Mouse (Mus musculus) adrenal gland, postnatal 14 days (tissue): ENCODE measurements around the gene Nkpd1. TPM values are rescaled to one million over a fixed set of nuclear protein-coding genes. Genes with fewer than 3 reads are reported as not detected.

ENCODE experiments used
- DNase-seq: peaks from one replicate; pipeline ENCODE4 v3.0.0; 2021; ENCODE audit warnings: mixed read lengths
- total RNA-seq: library from RNA; stranded (reverse); gene quantifications from 2 replicates; pipeline ENCODE4 v1.2.3, GENCODE M21; 2021

Gene Nkpd1
- total RNA-seq, 1 experiment from 2014 or later, result 0.15 TPM

- no peak for DNase-seq
Measured at GRCm38 (mm10) chr7:19547344-19547969, 29.8 kb downstream of the Nkpd1 start.

DNA sequence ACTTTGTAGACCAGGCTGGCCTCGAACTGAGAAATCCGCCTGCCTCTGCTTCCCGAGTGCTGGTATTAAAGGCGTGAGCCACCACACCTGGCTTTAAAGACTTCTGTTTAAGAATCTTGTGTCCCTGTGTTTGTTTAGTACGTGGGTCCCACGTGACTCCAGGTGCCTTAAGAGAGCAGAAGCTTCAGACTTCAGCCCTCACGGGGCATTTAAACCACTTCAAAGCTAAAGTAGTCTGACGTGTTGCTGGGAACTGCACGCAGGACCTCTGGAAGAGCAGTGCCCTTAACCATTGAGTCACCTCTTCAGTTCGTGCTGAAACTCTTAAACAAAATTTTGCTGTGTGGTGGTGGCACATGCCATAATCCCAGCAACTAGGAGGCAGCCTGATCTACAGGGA lies 31.8 kb downstream of the Nkpd1 start:
- DNase-seq, result no peak

GRCm38 (mm10) chr7:19551634-19552033 lies 34.0 kb downstream of the Nkpd1 start:
- no peak for DNase-seq

DNA sequence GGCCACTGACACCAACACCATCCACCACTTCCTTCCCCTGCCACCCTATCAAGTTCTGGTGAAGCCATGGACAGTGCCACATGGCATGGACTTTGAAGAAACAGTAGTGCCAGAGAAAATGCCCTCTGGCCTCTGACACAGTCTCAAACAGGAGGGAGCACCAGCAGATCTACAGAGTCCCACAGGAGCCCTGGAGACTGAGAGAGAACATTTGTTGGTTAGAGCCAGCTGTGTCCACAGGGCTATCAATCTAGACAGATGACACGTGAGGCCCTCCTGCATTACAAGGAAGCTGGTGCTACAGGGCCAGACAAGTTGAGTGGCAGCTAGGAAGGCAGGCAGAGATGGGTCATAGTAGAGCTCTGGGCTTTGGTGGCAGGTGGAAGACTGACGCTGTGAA lies 34.8 kb downstream of the Nkpd1 start:
- DNase-seq, result peak; percentile 48

DNA sequence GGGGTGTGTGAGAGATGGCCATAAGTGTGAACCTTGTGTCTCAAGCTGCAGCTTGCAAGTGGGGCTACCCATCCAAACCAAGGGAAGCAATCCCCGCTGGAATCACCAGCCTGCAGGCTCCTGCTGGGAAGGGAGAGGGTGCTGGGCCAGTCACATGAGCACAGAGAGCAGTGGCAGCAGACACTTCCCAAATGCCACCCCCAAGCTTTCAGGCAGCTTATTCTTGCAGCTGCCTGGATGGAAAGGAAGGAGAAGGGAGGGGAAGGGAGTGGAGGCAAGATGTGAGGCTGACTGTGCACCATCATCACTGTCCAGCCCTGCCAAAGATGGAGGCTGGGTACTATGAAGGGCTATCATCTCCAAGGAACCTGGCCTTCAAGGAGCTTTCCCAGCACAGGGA lies 36.5 kb downstream of the Nkpd1 start:
- no peak for DNase-seq

DNA sequence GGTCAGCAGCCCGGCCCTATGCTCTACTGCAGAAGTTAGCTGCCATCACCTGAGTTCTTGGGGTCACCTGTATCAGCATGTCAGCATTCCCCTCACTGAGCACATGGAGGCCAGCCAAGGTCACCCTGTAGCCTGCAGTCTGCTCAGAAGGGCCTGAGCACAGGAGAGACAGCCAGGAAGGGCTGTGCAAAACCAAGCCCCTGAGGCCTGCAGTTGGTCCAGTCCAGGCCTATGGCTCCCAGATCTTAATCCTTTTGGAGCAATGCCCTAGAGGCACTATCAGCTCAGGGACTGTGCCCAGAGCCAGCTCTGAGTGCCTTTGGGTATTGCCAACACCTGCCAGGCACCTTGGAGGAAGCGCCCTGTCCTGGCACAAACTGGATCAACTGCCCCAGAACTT lies 39.4 kb downstream of the Nkpd1 start:
- DNase-seq, result no peak

DNA sequence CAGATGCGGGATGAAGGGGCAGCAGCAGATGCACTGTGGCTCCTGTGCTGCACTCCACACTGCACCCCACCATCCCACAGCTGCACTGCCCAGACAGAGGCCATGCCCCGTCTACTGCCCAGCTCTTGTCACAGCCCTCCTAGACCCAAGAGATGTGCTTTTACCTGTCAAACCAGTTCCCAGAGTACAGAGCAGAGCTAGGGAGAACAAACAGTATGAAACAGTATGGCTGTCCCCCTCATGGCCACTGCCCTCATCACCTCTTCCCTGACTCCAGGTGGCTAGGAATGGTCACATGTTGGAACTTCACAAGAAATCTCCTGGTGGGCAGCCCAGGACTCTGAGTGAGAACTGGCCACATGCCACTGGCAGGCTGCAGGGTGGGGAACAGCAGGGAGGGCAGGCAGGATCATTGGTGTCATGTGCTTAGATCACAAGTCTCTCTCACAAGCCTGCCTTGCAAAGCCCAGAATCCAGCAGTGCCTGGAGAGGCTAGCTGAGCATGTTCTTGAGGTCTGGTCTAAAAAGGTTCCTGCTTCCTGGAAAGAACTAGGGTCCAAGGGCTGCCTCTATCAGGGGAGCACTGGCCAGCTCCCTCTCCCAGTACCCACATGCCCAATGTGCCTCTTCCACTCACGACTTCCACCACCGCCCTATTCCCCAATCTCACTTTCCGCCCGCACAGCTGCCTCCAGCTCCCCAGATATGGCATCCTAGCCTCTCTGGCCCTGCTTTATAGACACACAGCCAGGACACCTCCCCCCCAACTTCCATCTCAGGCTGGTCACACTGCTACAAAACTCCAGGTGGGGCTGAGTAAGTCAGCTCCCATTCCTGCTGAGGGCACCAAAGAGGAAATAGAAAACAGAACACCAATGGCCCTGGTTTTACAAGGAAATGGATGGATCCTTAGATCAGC lies 40.6 kb downstream of the Nkpd1 start:
- DNase-seq, result no peak

GRCm38 (mm10) chr7:19558965-19559364 lies 41.3 kb downstream of the Nkpd1 start:
- DNase-seq, result no peak

DNA sequence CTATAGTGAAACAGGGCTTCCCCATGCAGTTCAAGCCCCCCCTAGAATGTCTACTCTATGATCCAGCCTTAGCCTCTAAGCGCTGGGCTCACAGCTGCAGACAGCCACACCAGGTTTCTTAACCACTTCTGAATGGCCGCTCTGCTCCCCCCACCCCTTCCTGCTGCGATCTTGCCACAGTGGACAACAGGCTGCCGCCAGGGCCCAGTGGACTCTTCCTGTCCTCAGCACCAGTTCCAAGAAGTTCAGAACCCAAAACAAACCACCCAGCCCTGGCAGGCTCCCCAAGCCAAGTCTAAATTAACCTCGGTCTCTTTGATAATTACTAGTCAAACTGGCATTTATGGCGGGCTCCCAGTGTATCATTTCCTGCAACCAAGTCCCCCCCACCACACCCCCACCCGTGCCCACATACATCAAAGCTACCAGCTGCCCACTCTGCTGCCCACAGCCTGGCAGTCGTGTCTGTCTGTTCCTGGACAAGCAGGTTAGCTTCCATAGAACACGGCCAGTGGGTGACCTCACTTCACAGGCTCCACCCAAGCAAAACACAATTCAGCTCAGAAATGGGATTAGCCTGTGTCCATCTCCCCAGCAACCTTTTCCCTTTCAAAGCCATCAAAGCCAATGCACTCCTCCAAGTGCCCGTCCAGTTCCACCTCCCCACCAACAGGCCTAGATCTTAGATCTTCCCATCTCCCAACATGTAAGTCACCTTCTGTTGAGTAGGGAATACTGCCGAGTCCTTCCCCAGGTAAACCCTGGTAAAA lies 43.0 kb downstream of the Nkpd1 start:
- peak; percentile 51 for DNase-seq

- DNase-seq, result no peak
Measured at GRCm38 (mm10) chr7:19561431-19561764, 43.8 kb downstream of the Nkpd1 start.

DNA sequence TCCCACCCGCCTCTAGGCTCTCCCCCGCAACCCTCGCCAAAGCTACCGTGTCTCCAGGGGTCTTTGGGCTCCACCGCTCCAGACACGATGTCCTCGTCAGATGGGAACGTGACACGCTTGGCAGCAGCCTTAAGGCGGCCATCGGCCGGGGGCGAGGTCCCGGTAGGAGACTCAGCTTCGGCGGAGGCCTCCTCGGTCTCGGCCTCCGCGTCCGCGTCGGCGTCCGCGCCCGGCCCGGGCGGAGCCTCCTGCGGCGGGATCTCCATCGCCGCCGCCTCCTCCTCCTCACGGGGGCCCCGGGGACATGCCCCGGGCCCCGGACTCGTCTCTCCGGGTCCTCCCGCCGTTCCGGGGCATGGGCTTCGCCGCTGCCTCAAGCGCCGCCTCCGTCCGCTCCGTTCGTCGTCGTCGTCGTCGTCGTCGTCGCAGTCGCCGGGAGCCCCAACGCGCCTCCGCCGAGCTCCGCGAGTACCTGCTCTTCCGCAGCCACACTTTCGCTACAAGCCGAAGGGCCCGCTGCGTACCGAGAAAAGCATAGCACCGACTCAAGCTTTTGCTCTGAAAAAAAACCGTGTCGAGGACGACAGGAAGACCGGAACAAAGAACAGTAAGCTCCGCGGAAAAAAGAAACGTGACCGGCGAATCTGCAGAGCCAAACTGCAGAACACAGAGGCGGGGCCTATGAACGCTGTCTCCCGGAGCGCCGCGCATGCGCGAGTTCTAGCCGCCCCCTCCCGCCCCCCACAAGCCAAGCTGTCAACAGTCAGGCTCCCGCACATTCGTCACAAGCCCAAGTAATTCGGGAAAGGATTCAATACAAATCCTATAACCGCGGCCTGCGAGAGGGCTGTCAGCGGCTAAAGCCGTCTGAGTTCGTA lies 44.4 kb downstream of the Nkpd1 start:
- DNase-seq, result peak; percentile 97

DNA sequence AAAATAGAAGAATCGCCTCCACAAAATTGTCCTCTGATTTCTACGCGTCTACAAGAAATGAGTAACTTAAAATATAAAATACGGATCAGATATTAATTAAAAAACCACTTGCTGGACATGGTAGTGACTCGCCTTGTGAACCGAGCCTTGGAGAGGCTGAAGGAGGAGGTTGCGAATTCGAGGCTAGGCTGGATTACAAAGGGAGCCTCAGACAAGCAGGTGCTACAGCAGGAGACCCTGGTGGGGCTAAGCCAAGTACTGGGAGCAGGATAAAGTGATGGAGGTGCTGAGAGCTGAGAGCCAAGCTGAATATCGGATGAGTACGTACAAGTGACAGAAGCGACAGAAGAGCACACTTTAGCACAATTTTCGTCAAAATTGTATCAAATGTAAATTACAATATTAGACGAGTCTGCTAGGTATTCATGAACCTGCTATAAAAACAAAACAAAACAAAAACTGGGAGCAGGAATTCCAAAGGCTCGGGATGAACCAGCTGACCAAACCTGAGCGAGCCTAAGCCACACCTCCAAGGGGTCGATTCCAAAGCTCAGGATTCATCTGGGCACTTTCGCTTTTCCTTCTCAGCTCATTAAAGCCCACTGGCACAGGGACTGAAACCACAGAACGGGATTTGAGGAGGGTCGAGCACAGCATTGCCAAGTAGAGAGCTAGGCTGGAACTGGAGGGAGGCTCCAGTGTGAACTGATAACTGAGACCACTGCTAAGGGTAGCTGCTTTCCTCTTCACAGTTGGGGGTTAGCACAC lies 45.2 kb downstream of the Nkpd1 start, which contains the start of gene Ppp1r37:
Ppp1r37 (minus strand) TSS at position 434 of the 768 bp plus-strand sequence.
- peak; percentile 58 for DNase-seq

DNA sequence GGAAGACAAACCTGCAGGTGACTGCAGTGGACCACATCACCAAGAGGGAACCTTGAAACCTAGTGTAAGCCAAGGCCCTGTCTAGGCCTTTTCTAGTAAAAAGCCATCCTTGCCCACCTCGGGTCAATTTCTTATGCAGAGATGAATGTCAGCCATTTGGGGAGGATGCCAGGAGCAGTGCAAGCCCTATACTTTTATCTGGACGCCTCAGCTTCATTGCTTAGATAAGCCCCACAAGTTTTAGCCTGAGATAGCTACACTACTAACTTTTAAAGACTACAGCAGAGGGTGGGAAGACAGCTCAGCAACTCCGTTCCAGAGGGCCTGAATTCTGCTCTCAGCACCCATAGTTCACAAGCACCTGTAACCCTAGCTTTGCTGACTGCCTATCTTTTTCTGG lies 46.2 kb downstream of the Nkpd1 start:
- no peak for DNase-seq

DNA sequence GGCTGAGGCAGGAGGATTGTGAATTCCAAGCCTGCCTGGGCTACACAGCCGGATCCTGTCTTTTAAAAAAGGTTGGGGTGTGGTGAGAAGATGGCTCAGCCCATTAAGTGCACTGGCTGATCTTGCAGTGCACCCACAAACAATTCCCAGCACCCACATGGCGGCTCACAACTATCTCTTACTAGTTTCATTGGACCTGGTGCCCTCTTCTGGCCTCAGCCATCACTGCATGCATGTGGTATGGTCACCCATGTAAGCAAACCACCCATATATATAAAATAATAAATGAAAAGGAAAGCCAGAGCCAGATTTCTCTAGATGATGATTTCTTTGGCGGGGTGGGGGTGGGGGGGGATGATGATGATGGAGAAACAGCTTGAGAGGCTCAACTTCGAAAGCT lies 46.8 kb downstream of the Nkpd1 start:
- DNase-seq, result peak; percentile 36

DNA sequence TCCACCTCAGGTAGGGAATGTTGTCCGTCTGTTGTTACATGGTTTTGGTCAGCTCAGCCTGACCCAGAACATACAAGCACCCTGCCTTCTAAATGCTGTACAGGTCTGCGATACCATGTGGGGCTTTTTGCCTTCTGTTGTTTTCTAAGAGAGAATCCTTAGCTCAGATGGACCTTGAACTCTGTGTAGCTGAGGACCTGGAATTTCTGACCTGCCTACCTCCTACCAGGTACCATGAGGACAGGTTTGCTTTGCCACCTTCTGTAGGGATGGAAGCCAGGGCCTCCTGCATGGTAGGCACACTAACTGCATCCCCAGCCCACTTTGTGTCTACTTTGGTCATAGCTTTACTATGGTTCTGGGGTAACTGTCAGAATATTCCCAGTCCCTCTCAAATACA lies 48.2 kb downstream of the Nkpd1 start:
- DNase-seq, result no peak

DNA sequence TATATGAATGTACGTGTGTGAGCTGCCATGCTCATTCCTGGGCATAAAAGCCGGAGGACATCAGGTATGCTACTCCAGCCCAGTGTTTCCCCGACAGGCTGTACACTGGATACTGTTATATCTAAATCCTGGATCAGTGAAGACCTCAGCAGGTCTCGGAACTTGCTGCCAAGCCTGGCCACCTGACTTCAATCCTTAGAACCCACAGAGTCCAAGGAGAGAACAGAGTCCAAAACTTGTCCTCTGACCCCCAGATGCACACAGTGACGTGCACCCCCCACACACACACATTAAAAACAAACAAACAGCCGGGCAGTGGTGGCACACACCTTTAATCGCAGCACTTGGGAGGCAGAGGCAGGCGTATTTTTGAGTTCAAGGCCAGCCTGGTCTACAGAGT lies 49.8 kb downstream of the Nkpd1 start:
- DNase-seq, result no peak

DNA sequence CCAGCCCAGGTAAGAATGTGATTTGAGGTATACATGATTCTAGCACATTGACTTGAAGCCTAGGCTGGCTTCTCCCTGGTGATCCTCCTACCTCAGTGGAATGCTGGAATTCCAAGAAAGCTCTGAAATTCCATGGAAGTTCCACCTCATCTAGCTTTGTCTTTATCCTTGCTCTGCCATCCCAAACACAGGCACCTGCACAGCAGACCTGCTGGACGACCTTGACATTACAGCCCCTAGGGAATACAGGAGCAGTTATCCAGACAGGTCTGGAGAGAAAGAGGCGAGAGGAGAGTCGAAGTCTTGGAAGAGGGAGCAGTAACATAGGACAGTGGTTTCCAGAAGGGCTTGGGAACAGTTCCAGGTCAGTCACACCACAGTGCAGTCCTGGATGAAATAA lies 52.0 kb downstream of the Nkpd1 start:
- DNase-seq, result no peak

DNA sequence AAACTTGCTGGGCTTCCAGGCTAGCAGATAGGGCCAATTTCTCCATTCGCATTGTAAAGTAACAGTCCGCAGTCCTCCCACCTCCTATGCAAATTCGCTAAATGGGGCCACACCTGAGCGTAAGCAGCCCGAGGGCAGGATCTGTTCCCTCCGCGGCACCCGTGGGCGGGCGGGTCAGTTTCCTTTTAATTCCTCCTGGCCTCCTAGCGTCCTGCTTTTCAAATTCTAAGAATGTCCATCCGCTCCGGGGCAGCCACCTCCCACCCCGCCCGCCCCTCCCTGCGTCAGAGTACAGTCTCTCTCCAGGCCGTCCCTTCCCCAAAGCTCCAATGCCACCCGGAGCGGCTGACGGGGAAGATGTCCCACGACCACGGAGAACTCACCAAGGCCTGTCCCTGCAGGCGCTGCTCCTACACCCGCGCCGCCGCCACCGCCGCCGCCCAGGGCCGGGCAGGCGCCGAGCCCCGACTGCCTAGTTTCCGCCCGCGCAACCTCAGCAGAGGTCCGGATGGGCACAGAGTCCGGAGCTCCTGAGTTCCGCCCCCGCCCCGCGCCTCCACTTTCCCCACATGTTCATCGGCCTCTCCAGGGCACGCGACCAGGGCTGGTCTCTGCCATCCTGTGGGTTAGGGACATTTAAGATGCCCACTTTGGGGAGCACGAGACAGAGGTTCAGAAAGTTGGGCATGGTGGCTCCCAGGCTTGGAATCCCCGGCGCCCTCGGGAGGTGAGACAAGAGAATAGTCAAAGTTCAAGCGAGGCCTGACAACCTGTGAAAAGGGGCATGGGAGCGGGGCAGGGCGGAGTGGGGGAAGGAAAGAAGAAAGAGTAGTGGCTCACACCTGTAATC lies 55.5 kb downstream of the Nkpd1 start:
- DNase-seq, result peak; percentile 90

DNA sequence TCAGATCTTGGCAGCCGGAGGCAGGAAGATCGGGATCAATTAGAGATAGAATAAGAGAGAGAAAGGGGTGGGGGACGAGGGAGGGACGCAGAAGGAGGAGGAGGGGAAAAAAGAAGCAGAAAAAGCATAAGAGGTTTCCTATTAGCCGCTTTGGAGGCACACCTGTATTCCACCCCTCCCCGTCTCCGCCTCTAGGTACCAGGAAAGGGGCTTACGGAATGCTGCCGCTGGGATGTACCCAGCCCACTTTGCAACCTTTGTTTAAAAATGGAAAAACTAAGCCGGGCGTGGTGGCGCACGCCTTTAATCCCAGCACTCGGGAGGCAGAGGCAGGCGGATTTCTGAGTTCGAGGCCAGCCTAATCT lies 56.1 kb downstream of the Nkpd1 start:
- no peak for DNase-seq
